Mouse (Mus musculus): ENCODE measurements at regions not wholly inside any gene's neighbourhood (a gene's known extent, or its start where the extent isn't known, plus 50 kb on each side); places are given as distances from the start of the nearest gene placed in this dataset.

- 62% methylated on average over 6 of the region's 6 CpGs for WGBS
- no peak overlapping the region for H3K4me3 ChIP-seq (ENCODE audit: low read depth, low read length)
- H3K27ac ChIP-seq (ENCODE audit: low read depth, low read length): no peak overlapping the region
- H3K9ac ChIP-seq (replicated peaks; ENCODE audit: low read length, poor library complexity, severe bottlenecking): no peak overlapping the region
- no peaks in the 10 kb centered on the region for H3K9me3 ChIP-seq (ENCODE audit: low read length)
- no peak for TF ChIP-seq CTCF (IDR thresholded peaks at IDR 0.05)
- H3K27me3 ChIP-seq (ENCODE audit: insufficient read depth, low read length): no peaks in the 10 kb centered on the region
- ATAC-seq (ENCODE audit: low FRiP score) (no peak), DNase-seq (ENCODE audit: low spot score) (peak; percentile 71)
- no peak overlapping the region for H3K4me2 ChIP-seq (ENCODE audit: low read depth, low read length, poor library complexity, severe bottlenecking)
- H3K36me3 ChIP-seq (ENCODE audit: insufficient read depth, low read length): no peaks in the 10 kb centered on the region
- H3K4me1 ChIP-seq (ENCODE audit: insufficient read depth, low read length): no peaks in the 10 kb centered on the region
Measured at GRCm38 (mm10) chr1:51384051-51384450, 94.2 kb downstream of the Nabp1 start.

- ATAC-seq (ENCODE audit: low FRiP score) (no peak), DNase-seq (ENCODE audit: low spot score) (no peak)
- H3K27me3 ChIP-seq (ENCODE audit: insufficient read depth, low read length): no peaks in the 10 kb centered on the region
- no peaks in the 10 kb centered on the region for H3K9me3 ChIP-seq (ENCODE audit: low read length)
- H3K27ac ChIP-seq (ENCODE audit: low read depth, low read length): no peak overlapping the region
- TF ChIP-seq CTCF (IDR thresholded peaks at IDR 0.05): no peak
- WGBS: 85% methylated on average over 4 of the region's 4 CpGs
- H3K9ac ChIP-seq (replicated peaks; ENCODE audit: low read length, poor library complexity, severe bottlenecking): no peak overlapping the region
- H3K4me3 ChIP-seq (ENCODE audit: low read depth, low read length): no peak overlapping the region
- H3K4me1 ChIP-seq (ENCODE audit: insufficient read depth, low read length): no peaks in the 10 kb centered on the region
- no peaks in the 10 kb centered on the region for H3K36me3 ChIP-seq (ENCODE audit: insufficient read depth, low read length)
- H3K4me2 ChIP-seq (ENCODE audit: low read depth, low read length, poor library complexity, severe bottlenecking): no peak overlapping the region
Measured at GRCm38 (mm10) chr1:51380240-51380639, 91.3 kb downstream of the Cavin2 start.

- DNase-seq (ENCODE audit: low spot score) (peak; percentile 66), ATAC-seq (ENCODE audit: low FRiP score) (no peak)
- no peak overlapping the region for H3K4me3 ChIP-seq (ENCODE audit: low read depth, low read length)
- no peaks in the 10 kb centered on the region for H3K27me3 ChIP-seq (ENCODE audit: insufficient read depth, low read length)
- H3K4me1 ChIP-seq (ENCODE audit: insufficient read depth, low read length): no peaks in the 10 kb centered on the region
- H3K9ac ChIP-seq (replicated peaks; ENCODE audit: low read length, poor library complexity, severe bottlenecking): no peak overlapping the region
- WGBS: 85% methylated on average over 3 of the region's 3 CpGs
- TF ChIP-seq CTCF (IDR thresholded peaks at IDR 0.05): peak; percentile 4; the same call in 1 of the 2 replicates
- no peaks in the 10 kb centered on the region for H3K9me3 ChIP-seq (ENCODE audit: low read length)
- no peak overlapping the region for H3K4me2 ChIP-seq (ENCODE audit: low read depth, low read length, poor library complexity, severe bottlenecking)
- H3K36me3 ChIP-seq (ENCODE audit: insufficient read depth, low read length): no peaks in the 10 kb centered on the region
- H3K27ac ChIP-seq (ENCODE audit: low read depth, low read length): no peak overlapping the region
Measured at GRCm38 (mm10) chr1:51367587-51367986, 78.7 kb downstream of the Cavin2 start.

GRCm38 (mm10) chr1:51360095-51360494 lies 71.2 kb downstream of the Cavin2 start:
- no peak for DNase-seq (ENCODE audit: low spot score)
- no peaks in the 10 kb centered on the region for H3K27me3 ChIP-seq (ENCODE audit: insufficient read depth, low read length)

More at GRCm38 (mm10) chr1:51360095-51360494, 71.2 kb downstream of the Cavin2 start:
- no peak for TF ChIP-seq CTCF (IDR thresholded peaks at IDR 0.05)
- 77% methylated on average over 3 of the region's 3 CpGs for WGBS
- H3K9ac ChIP-seq (replicated peaks; ENCODE audit: low read length, poor library complexity, severe bottlenecking): no peak overlapping the region
- no peak overlapping the region for H3K27ac ChIP-seq (ENCODE audit: low read depth, low read length)
- H3K36me3 ChIP-seq (ENCODE audit: insufficient read depth, low read length): no peaks in the 10 kb centered on the region
- H3K4me2 ChIP-seq (ENCODE audit: low read depth, low read length, poor library complexity, severe bottlenecking): no peak overlapping the region
- H3K4me1 ChIP-seq (ENCODE audit: insufficient read depth, low read length): no peaks in the 10 kb centered on the region
- H3K4me3 ChIP-seq (ENCODE audit: low read depth, low read length): no peak overlapping the region
- no peaks in the 10 kb centered on the region for H3K9me3 ChIP-seq (ENCODE audit: low read length)
- no peak for ATAC-seq (ENCODE audit: low FRiP score)
